Mouse (Mus musculus) forebrain, embryonic 11.5 days (tissue): ENCODE measurements around the gene Tmem237. TPM values are rescaled to one million over a fixed set of nuclear protein-coding genes. Genes with fewer than 3 reads are reported as not detected.

Experiments used
- ATAC-seq: fragments of 200-750 bp; cut with Nextera tagmentation; replicated peaks from 2 replicates; pipeline ENCODE4 v1.8.0; 2017; ENCODE audit warnings: moderate TSS enrichment; ENCODE audit not compliant: low FRiP score
- DNase-seq: peaks from one replicate; pipeline ENCODE4 v3.0.0-alpha.2; 2017; ENCODE audit warnings: low spot score
- H3K27ac ChIP-seq: fragments of 300-500 bp; sonication (generic); 2 replicates; pipeline ENCODE4 v1.5.1; 2014; ENCODE audit warnings: low read depth, low read length
- H3K27me3 ChIP-seq: fragments of 300-500 bp; sonication (generic); 2 replicates; pipeline ENCODE4 v1.6.1; 2014; ENCODE audit warnings: mild to moderate bottlenecking, low read length, mixed read lengths; ENCODE audit not compliant: control insufficient read depth, insufficient read depth
- H3K36me3 ChIP-seq: fragments of 300-500 bp; sonication (generic); 2 replicates; pipeline ENCODE4 v1.6.1; 2014; ENCODE audit warnings: mild to moderate bottlenecking, low read length, moderate library complexity, mixed read lengths; ENCODE audit not compliant: control insufficient read depth, insufficient read depth
- H3K4me1 ChIP-seq: fragments of 300-500 bp; sonication (generic); replicated peaks from 2 replicates; pipeline ENCODE4 v1.6.1; 2014; ENCODE audit warnings: low read length, mixed read lengths; ENCODE audit not compliant: control insufficient read depth, insufficient read depth
- H3K4me2 ChIP-seq: fragments of 300-500 bp; sonication (generic); 2 replicates; pipeline ENCODE4 v1.6.1; 2014; ENCODE audit warnings: low read depth, mild to moderate bottlenecking, low read length, moderate library complexity, mixed read lengths; ENCODE audit not compliant: severe bottlenecking
- H3K4me3 ChIP-seq: fragments of 300-500 bp; sonication (generic); 2 replicates; pipeline ENCODE4 v1.5.1; 2014; ENCODE audit warnings: low read depth, low read length
- H3K9ac ChIP-seq: fragments of 300-500 bp; sonication (generic); 2 replicates; pipeline ENCODE4 v1.6.1; 2014; ENCODE audit warnings: low read length
- H3K9me3 ChIP-seq: fragments of 300-500 bp; sonication (generic); 2 replicates; pipeline ENCODE4 v1.6.1; 2016; ENCODE audit warnings: low read length, mixed read lengths; ENCODE audit not compliant: control insufficient read depth
- WGBS: fragments of 180-500 bp; shearing (Covaris S2); extraction: QIAGEN DNeasy Blood & Tissue Kit; methylation state at CpG from one replicate; pipeline ENCODE4 v1.1.7; 2014; 5-methylcytosine and 5-hydroxymethylcytosine counted together
- polyA plus RNA-seq: library from polyadenylated mRNA; unstranded; fragments of >200 nt; fragmentation: Nextera tagmentation; extraction: Ambion mirVana; gene quantifications from 2 replicates; pipeline ENCODE4 v1.2.1, GENCODE M21; 2014

The Tmem237 gene
- polyA plus RNA-seq, 1 experiment from 2014 or later: 54.9 TPM

GRCm38 (mm10) chr1:59142809-59143208 is 22.6 kb upstream of the Tmem237 start:
- no peak overlapping the region for H3K4me2 ChIP-seq
- no peak overlapping the region for H3K9ac ChIP-seq
- no peaks in the 10 kb centered on the region for H3K4me1 ChIP-seq
- H3K4me3 ChIP-seq: no peak overlapping the region
- no peak overlapping the region for H3K27ac ChIP-seq
- DNase-seq (peak; percentile 75), ATAC-seq (no peak)
- H3K27me3 ChIP-seq: no peaks in the 10 kb centered on the region
- H3K9me3 ChIP-seq: no peaks in the 10 kb centered on the region
- H3K36me3 ChIP-seq: no peaks in the 10 kb centered on the region

- ATAC-seq (no peak), DNase-seq (no peak)
- Histone ChIP-seq H3K4me3 (no peak overlapping the region), H3K9me3 (no peaks in the 10 kb centered on the region), H3K27me3 (no peaks in the 10 kb centered on the region), H3K4me1 (no peaks in the 10 kb centered on the region), H3K36me3 (no peaks in the 10 kb centered on the region), H3K9ac (no peak overlapping the region), H3K27ac (no peak overlapping the region), H3K4me2 (no peak overlapping the region)
- 80% methylated on average over 5 of the region's 5 CpGs for WGBS
Measured at GRCm38 (mm10) chr1:59134419-59134818, 14.2 kb upstream of the Tmem237 start.

GRCm38 (mm10) chr1:59128879-59129278 is 8.7 kb upstream of the Tmem237 start:
- DNase-seq (no peak), ATAC-seq (no peak)
- Histone ChIP-seq H3K36me3 (no peaks in the 10 kb centered on the region), H3K4me1 (no peaks in the 10 kb centered on the region), H3K27ac (no peak overlapping the region), H3K4me3 (no peak overlapping the region), H3K27me3 (no peaks in the 10 kb centered on the region), H3K4me2 (no peak overlapping the region), H3K9me3 (no peaks in the 10 kb centered on the region), H3K9ac (no peak overlapping the region)
- WGBS: 79% methylated on average over 7 of the region's 7 CpGs

- H3K4me2 ChIP-seq: no peak overlapping the region
- H3K4me1 ChIP-seq: no peaks in the 10 kb centered on the region
- 79% methylated on average over 5 of the region's 5 CpGs for WGBS
- H3K9me3 ChIP-seq: no peaks in the 10 kb centered on the region
- no peaks in the 10 kb centered on the region for H3K27me3 ChIP-seq
- H3K4me3 ChIP-seq: no peak overlapping the region
- ATAC-seq (no peak), DNase-seq (no peak)
- no peaks in the 10 kb centered on the region for H3K36me3 ChIP-seq
- no peak overlapping the region for H3K9ac ChIP-seq
- no peak overlapping the region for H3K27ac ChIP-seq
Measured at GRCm38 (mm10) chr1:59125558-59125957, 5.3 kb upstream of the Tmem237 start.

GRCm38 (mm10) chr1:59110524-59110923 is 9.7 kb downstream of the Tmem237 start:
- Histone ChIP-seq H3K9ac (no peak overlapping the region), H3K27me3 (no peaks in the 10 kb centered on the region), H3K4me1 (no peaks in the 10 kb centered on the region), H3K36me3 (peaks cover 3% of the 10 kb centered on the region; the same call in 1 of the 2 replicates), H3K4me2 (no peak overlapping the region), H3K4me3 (no peak overlapping the region), H3K9me3 (no peaks in the 10 kb centered on the region), H3K27ac (no peak overlapping the region)
- DNase-seq (no peak), ATAC-seq (no peak)
- WGBS: 94% methylated on average over 8 of the region's 8 CpGs

- peaks cover 3% of the 10 kb centered on the region for H3K36me3 ChIP-seq
- no peak overlapping the region for H3K27ac ChIP-seq
- H3K9ac ChIP-seq: no peak overlapping the region
- ATAC-seq (no peak), DNase-seq (no peak)
- H3K4me2 ChIP-seq: no peak overlapping the region
- no peak overlapping the region for H3K4me3 ChIP-seq
- 92% methylated on average over 6 of the region's 6 CpGs for WGBS
- H3K4me1 ChIP-seq: no peaks in the 10 kb centered on the region
- H3K27me3 ChIP-seq: no peaks in the 10 kb centered on the region
- H3K9me3 ChIP-seq: no peaks in the 10 kb centered on the region
Measured at GRCm38 (mm10) chr1:59102071-59102470, 18.1 kb downstream of the Tmem237 start.

GRCm38 (mm10) chr1:59101020-59101419 is 19.2 kb downstream of the Tmem237 start:
- Histone ChIP-seq H3K36me3 (no peaks in the 10 kb centered on the region; the same call in none of the 2 replicates), H3K27ac (no peak overlapping the region), H3K9me3 (no peaks in the 10 kb centered on the region), H3K27me3 (no peaks in the 10 kb centered on the region), H3K4me2 (no peak overlapping the region), H3K4me1 (no peaks in the 10 kb centered on the region), H3K4me3 (no peak overlapping the region), H3K9ac (no peak overlapping the region)
- ATAC-seq: no peak
- no peak for DNase-seq
- 87% methylated on average over 5 of the region's 5 CpGs for WGBS

GRCm38 (mm10) chr1:59094705-59095104 is 25.5 kb downstream of the Tmem237 start, which contains the start of gene C2cd6:
TSS of gene C2cd6 (minus strand) at chr1:59094900.
- no peaks in the 10 kb centered on the region for H3K27me3 ChIP-seq
- no peak for DNase-seq
- H3K9ac ChIP-seq: no peak within 1 kb of the TSS
- H3K9me3 ChIP-seq: no peaks in the 10 kb centered on the region
- ATAC-seq: no peak
- no peak within 1 kb of the TSS for H3K4me2 ChIP-seq
- no peaks in the 10 kb centered on the region; the same call in 1 of the 2 replicates for H3K36me3 ChIP-seq
- 96% methylated on average over 19 of the region's 19 CpGs for WGBS
- no peaks in the 10 kb centered on the region for H3K4me1 ChIP-seq
- no peak within 1 kb of the TSS for H3K4me3 ChIP-seq
- H3K27ac ChIP-seq: no peak within 1 kb of the TSS

- H3K9ac ChIP-seq: no peak overlapping the region
- H3K4me3 ChIP-seq: no peak overlapping the region
- H3K36me3 ChIP-seq: no peaks in the 10 kb centered on the region
- no peaks in the 10 kb centered on the region for H3K4me1 ChIP-seq
- no peak overlapping the region for H3K4me2 ChIP-seq
- no peaks in the 10 kb centered on the region for H3K9me3 ChIP-seq
- no peaks in the 10 kb centered on the region for H3K27me3 ChIP-seq
- ATAC-seq (no peak), DNase-seq (no peak)
- H3K27ac ChIP-seq: no peak overlapping the region
- WGBS: 34% methylated on average over 3 of the region's 3 CpGs
Measured at GRCm38 (mm10) chr1:59070867-59071266, 49.3 kb downstream of the Tmem237 start.
